Mouse (Mus musculus): ENCODE measurements at regions not wholly inside any gene's neighbourhood (a gene's known extent, or its start where the extent isn't known, plus 50 kb on each side); places are given as distances from the start of the nearest gene placed in this dataset.

DNA sequence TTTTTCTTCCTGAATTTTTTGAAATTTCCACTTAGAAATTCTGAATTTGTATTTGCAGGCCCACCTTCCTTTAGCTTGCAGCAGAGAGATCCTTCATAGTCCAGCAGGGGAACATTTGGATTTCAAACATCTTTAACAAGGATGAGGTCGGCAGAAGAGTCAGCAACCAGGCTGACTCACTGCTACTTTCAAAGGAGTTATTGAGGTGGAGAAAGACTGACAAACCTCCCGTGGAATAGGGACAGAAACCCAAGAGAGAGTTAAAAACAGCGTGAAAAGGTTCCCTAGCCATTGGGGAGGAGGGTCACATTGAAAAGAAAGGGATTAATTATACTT, 247.6 kb downstream of the Itga8 start:
- Histone ChIP-seq H3K4me3 (no peak overlapping the region), H3K27ac (no peak overlapping the region)
- TF ChIP-seq CTCF (conservative IDR thresholded peaks at IDR 0.05): no peak
- no peak for DNase-seq (ENCODE audit: low spot score in 2 of 2)
